Mouse (Mus musculus) embryonic facial prominence, embryonic 10.5 days (tissue): ENCODE measurements around the gene Olfr963. TPM values are rescaled to one million over a fixed set of nuclear protein-coding genes. Genes with fewer than 3 reads are reported as not detected.

Source experiments
- DNase-seq: peaks from one replicate; pipeline ENCODE4 v3.0.0-alpha.2; 2017; ENCODE audit warnings: low spot score
- H3K27ac ChIP-seq: fragments of 300-500 bp; sonication (generic); replicated peaks from 2 replicates; pipeline ENCODE4 v1.5.1; 2016; ENCODE audit warnings: mild to moderate bottlenecking
- H3K27me3 ChIP-seq: fragments of 300-500 bp; sonication (generic); replicated peaks from 2 replicates; pipeline ENCODE4 v1.6.1; 2016; ENCODE audit warnings: low read depth, mild to moderate bottlenecking; ENCODE audit not compliant: poor library complexity, severe bottlenecking
- H3K36me3 ChIP-seq: fragments of 300-500 bp; sonication (generic); replicated peaks from 2 replicates; pipeline ENCODE4 v1.6.1; 2016; ENCODE audit warnings: mild to moderate bottlenecking, moderate library complexity
- H3K4me1 ChIP-seq: fragments of 300-500 bp; sonication (generic); 2 replicates; pipeline ENCODE4 v1.6.1; 2016
- H3K4me3 ChIP-seq: fragments of 300-500 bp; sonication (generic); 2 replicates; pipeline ENCODE4 v1.5.1; 2016; ENCODE audit warnings: mild to moderate bottlenecking, moderate library complexity
- H3K9me3 ChIP-seq: fragments of 300-500 bp; sonication (generic); 2 replicates; pipeline ENCODE4 v1.6.1; 2016; ENCODE audit warnings: mild to moderate bottlenecking
- WGBS: fragments of 180-500 bp; shearing (Covaris S2); methylation state at CpG from one replicate; pipeline ENCODE4 v1.1.7; 2016; 5-methylcytosine and 5-hydroxymethylcytosine counted together
- polyA plus RNA-seq: library from polyadenylated mRNA; unstranded; fragments of >200 nt; fragmentation: Nextera tagmentation; extraction: Ambion mirVana; gene quantifications from 2 replicates; pipeline ENCODE4 v1.2.1, GENCODE M21; 2016

Olfr963 gene
- polyA plus RNA-seq = not detected in 2 replicates

DNA sequence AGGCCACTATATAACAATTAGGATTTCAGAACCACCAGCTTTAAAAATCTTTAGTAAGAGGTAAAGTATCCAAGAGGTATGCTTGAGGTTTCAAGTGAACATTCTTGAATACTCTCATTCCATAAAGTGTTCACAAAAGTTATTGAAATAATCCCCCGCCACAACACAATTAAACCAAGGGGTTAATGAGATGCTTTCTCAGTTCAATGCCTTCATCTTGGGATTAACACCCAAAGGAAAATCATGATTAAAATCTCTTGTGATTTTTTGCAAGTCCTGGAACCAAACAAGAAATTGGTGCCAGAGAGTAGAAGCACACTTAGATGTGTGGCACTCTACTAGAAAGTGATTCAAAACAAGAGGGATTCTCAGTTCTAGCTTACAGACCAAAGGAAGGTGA lies at the start of gene Olfr963:
Olfr963 (plus strand) TSS at position 301 of the 400 bp plus-strand sequence.
- no peak within 1 kb of the TSS for H3K27ac ChIP-seq
- H3K4me1 ChIP-seq = no peaks in the 10 kb centered on the region
- H3K36me3 ChIP-seq = no peaks in the 10 kb centered on the region
- no peak for DNase-seq
- H3K27me3 ChIP-seq = no peaks in the 10 kb centered on the region
- no peak within 1 kb of the TSS for H3K4me3 ChIP-seq
- no peaks in the 10 kb centered on the region for H3K9me3 ChIP-seq
- 92% methylated on average over 1 of the region's 1 CpGs for WGBS

DNA sequence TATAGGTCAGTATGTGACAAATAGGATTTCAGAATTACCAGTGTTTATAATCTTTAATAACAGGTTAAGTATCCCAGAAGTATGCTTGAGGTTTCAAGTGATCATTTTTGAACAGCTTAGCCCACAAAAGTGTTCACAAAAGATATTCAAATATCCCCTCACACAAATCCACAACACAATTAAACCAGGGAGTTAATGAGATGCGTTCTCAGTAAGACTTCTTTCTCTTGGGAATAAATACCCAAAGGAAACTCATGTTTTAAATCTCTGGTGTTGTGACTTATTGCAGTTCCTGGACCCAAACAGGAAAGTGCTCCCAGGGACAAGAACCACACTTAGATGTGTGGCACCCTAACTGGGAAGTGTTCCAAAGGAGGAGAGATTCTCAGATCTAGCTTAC lies 45.9 kb upstream of the Olfr963 start, which contains the start of gene Olfr960:
Olfr960 (plus strand) TSS at position 301 of the 400 bp plus-strand sequence.
- H3K36me3 ChIP-seq = no peaks in the 10 kb centered on the region
- H3K27ac ChIP-seq = no peak within 1 kb of the TSS
- no peaks in the 10 kb centered on the region for H3K9me3 ChIP-seq
- 73% methylated on average over 1 of the region's 1 CpGs for WGBS
- no peak within 1 kb of the TSS for H3K4me3 ChIP-seq
- no peaks in the 10 kb centered on the region for H3K4me1 ChIP-seq
- no peaks in the 10 kb centered on the region for H3K27me3 ChIP-seq
- no peak for DNase-seq

DNA sequence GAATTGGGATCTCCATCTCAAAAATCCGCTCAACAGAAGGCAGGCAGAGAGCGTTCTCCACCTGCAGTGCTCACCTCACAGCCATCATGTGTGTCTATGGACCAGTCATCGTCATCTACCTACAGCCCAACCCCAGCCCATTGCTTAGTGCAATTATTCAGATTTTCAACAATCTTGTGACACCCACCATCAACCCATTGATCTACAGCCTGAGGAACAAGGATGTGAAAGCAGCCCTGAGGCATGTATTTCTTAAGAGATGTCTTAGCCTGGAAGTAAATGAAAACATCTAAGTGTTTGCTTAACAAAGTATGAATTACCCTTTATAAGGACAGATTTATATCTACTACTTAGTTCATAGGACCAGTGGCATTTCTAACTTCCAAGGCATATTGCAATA lies 43.2 kb upstream of the Olfr963 start:
- DNase-seq = no peak
- 92% methylated on average over 3 of the region's 3 CpGs for WGBS
- Histone ChIP-seq H3K27me3 (no peaks in the 10 kb centered on the region), H3K36me3 (no peaks in the 10 kb centered on the region), H3K9me3 (no peaks in the 10 kb centered on the region), H3K4me1 (no peaks in the 10 kb centered on the region), H3K27ac (no peak overlapping the region), H3K4me3 (no peak overlapping the region)

DNA sequence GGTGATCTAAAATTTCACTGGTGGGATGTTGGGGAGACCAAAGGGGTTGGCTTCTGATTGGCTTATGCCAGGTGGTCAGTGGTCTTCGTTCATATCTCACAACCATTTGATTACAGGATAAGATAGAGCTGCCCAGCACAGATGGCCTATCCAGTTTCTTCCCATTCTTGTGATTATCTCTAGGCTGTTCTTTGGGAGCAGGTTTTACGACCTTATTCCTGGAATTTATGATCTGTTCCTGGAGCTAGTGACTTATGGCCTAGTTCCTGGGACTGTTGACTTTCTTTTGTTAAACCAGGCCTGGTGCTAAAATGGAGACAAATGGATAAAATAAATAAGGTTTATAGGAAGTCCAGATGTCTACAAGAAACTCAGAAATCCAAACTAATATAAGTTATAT lies 42.3 kb upstream of the Olfr963 start:
- Histone ChIP-seq H3K27ac (no peak overlapping the region), H3K4me3 (no peak overlapping the region), H3K4me1 (no peaks in the 10 kb centered on the region), H3K27me3 (no peaks in the 10 kb centered on the region), H3K9me3 (no peaks in the 10 kb centered on the region), H3K36me3 (no peaks in the 10 kb centered on the region)
- DNase-seq = no peak
- 92% methylated on average over 2 of the region's 2 CpGs for WGBS

DNA sequence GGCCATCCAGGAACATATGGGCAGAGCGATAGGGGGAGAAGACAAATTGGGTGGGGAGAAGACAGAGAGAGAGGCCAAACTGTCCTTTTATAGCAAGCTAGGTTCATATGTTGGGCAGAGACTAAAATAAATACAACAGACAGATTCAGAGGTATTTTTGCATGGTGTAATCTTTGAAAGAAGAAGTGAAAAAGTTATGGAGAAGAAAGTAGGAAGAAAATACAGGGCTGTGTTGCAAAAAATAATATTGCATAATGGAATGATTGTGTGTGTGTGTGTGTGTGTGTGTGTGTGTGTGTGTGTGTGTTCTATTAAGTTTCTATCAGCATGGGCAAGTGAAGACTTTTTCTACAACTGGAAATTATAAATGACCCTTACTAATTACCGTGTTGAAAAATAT lies 37.9 kb upstream of the Olfr963 start:
- no peak overlapping the region for H3K4me3 ChIP-seq
- no peaks in the 10 kb centered on the region for H3K36me3 ChIP-seq
- no peak overlapping the region for H3K27ac ChIP-seq
- 82% methylated on average over 2 of the region's 2 CpGs for WGBS
- H3K9me3 ChIP-seq = no peaks in the 10 kb centered on the region
- DNase-seq = no peak
- H3K27me3 ChIP-seq = no peaks in the 10 kb centered on the region
- H3K4me1 ChIP-seq = no peaks in the 10 kb centered on the region

DNA sequence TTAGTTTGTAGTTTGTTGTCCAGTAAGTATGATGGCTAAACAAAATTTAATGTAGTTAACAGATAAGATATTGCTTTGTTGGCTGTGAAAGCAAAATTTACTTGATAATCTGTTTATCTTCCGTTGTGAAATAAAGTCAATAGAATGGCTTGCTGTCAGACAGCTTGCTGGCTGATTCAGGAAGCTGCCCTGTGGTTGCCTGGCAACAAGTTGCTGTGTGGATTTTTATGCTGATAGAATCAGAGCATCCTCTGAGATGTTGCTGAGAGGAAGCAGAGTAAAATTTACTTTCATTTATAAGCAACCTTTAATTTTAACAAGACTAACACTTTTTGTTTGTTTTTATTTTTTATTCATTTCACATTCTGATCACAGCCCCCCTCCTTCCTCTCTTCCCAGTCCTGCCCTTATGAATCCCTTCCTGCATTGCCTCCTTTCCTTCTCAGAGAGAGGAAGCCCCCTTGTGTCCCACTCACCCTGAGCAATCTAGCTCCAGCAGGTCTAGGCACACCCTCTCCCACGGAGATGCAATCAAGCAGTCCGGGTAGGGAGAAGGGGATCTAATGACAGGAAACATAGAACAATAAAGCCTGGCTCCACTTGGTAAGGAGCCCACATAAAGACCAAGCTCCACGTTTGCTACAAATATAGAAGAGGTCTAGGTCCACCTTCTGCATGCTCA lies 33.0 kb upstream of the Olfr963 start:
- Histone ChIP-seq H3K4me3 (no peak overlapping the region), H3K27ac (no peak overlapping the region), H3K9me3 (no peaks in the 10 kb centered on the region), H3K36me3 (no peaks in the 10 kb centered on the region), H3K4me1 (no peaks in the 10 kb centered on the region), H3K27me3 (no peaks in the 10 kb centered on the region)
- no peak for DNase-seq
- WGBS = 42% methylated on average over 4 of the region's 4 CpGs

DNA sequence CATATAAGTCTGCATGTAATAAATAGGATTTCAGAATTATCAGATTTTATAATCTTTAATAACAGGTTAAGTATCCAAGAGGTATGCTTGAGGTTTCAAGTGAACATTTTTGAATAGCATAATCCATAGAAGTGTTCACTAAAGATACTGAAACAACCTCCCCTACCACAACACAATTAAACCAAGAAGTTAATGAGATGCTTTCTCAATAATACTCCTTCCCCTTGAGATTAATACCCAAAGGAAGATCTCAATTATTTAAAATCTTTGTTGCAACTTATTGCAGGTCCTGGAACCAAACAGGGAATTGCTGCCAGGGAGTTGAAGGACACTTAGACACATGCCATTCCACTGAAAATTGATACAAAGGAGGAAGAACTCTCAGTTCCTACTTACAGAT lies 22.2 kb upstream of the Olfr963 start, which contains the start of gene Olfr961:
Olfr961 (plus strand) TSS at position 301 of the 400 bp plus-strand sequence.
- H3K9me3 ChIP-seq = no peaks in the 10 kb centered on the region
- no peaks in the 10 kb centered on the region for H3K27me3 ChIP-seq
- no peak within 1 kb of the TSS for H3K4me3 ChIP-seq
- no peaks in the 10 kb centered on the region for H3K4me1 ChIP-seq
- no peak for DNase-seq
- no peak within 1 kb of the TSS for H3K27ac ChIP-seq
- no peaks in the 10 kb centered on the region for H3K36me3 ChIP-seq

DNA sequence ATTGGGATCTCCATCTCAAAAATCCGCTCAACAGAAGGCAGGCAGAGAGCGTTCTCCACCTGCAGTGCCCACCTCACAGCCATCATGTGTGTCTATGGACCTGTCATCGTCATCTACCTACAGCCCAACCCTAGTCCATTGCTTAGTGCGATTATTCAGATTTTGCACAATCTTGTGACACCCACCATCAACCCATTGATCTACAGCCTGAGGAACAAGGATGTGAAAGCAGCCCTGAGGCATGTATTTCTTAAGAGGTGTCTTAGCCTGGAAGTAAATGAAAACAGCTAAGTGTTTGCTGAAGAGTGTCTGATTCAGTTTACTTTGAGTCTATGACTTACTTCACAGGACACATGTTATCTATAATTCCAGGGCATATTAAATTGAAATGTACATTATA lies 19.6 kb upstream of the Olfr963 start:
- DNase-seq = no peak
- Histone ChIP-seq H3K4me3 (no peak overlapping the region), H3K27ac (no peak overlapping the region), H3K36me3 (no peaks in the 10 kb centered on the region), H3K9me3 (no peaks in the 10 kb centered on the region), H3K4me1 (no peaks in the 10 kb centered on the region), H3K27me3 (no peaks in the 10 kb centered on the region)
- WGBS = 94% methylated on average over 4 of the region's 4 CpGs

DNA sequence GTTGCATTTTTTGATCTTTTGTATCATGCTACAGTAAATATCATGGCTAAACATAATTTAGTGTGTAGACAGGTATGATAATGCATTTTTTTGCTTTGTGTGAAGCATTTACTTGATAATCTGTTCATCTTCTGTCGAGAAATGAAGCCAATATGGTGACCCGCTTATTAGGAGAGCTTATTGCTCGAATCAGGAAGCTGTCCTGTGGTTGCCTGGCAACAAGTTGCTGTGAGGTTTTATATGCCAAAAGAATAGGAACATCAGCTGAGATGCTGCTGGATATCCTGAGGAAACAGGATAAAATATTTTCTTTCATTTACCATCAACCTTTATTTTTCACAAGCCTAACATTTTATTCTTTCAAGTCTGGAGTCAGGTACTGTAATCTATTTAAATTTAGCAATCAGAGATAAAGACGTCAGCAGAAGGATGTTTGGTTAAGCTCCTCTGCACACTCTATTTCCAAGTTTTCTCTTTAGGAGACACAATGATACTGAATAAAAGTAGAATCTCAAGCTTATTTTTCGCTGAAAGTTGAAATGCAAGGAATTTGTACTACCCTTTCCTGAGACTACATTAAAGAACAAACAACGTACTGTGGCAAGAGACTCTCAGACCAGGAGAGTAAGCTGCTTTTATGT lies 12.1 kb upstream of the Olfr963 start:
- H3K27me3 ChIP-seq = no peaks in the 10 kb centered on the region
- no peak for DNase-seq
- no peak overlapping the region for H3K27ac ChIP-seq
- H3K4me3 ChIP-seq = no peak overlapping the region
- WGBS = 81% methylated on average over 6 of the region's 6 CpGs
- H3K4me1 ChIP-seq = no peaks in the 10 kb centered on the region
- H3K36me3 ChIP-seq = no peaks in the 10 kb centered on the region
- H3K9me3 ChIP-seq = no peaks in the 10 kb centered on the region

DNA sequence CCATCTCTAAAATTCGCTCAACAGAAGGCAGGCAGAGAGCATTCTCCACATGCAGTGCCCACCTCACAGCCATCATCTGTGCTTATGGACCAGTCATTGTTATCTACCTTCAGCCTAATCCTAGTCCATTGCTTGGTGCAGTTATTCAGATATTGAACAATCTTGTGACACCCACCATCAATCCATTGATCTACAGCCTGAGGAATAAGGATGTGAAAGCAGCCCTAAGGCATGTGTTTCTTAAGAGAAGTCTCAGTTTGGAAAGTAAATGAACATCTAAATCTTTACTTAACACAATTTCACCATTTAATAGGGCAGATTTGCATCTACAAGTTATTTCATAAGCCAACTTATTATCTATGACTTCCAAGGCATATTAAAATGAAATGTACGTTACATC lies 2.7 kb downstream of the Olfr963 start:
- no peaks in the 10 kb centered on the region for H3K27me3 ChIP-seq
- 85% methylated on average over 2 of the region's 2 CpGs for WGBS
- DNase-seq = no peak
- H3K27ac ChIP-seq = no peak overlapping the region
- H3K36me3 ChIP-seq = no peaks in the 10 kb centered on the region
- H3K9me3 ChIP-seq = no peaks in the 10 kb centered on the region
- no peaks in the 10 kb centered on the region for H3K4me1 ChIP-seq
- no peak overlapping the region for H3K4me3 ChIP-seq

DNA sequence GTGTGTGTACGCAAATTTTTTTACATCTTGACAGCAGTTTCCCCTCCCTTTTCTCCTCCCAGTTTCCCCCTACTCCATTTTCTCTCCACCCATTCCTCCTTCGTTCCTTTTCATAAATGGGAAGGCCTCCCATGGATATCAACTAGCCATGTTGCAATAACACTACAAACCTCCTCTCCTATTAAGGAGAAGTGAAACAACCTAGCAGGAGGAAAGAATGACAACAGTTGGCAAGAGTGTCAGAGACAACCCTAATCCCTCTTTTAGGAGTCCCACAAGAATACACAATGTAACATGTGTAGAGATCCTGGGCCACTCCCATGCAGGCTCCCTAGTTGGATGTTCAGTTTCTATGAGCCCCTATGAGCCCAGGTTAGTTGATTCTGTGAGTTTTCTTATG lies 7.8 kb downstream of the Olfr963 start:
- no peaks in the 10 kb centered on the region for H3K36me3 ChIP-seq
- 85% methylated on average over 2 of the region's 2 CpGs for WGBS
- H3K27me3 ChIP-seq = no peaks in the 10 kb centered on the region

DNA sequence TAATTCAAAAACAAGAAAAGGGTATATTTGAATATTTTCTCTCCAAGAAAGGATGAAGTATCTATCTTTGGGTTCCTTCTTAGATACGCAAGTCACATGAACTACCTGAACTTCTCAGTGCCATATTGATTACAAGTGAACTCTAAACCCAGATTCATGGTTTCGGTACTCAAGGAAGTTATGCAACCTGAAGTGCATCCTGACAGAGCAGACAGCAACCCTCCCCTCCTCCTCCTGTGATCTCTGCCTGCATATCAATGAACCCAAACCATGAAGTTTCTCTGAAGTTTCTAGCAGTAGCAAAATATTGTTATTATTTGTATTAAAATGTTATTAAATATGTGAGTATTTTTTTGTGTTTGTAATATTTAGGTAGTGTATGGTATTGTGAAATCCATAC lies 11.6 kb downstream of the Olfr963 start:
- WGBS = 92% methylated on average over 2 of the region's 2 CpGs
- Histone ChIP-seq H3K27me3 (no peaks in the 10 kb centered on the region), H3K4me3 (no peak overlapping the region), H3K4me1 (no peaks in the 10 kb centered on the region), H3K27ac (no peak overlapping the region), H3K36me3 (no peaks in the 10 kb centered on the region), H3K9me3 (no peaks in the 10 kb centered on the region)
- no peak for DNase-seq

More for the DNA sequence above, 7.8 kb downstream of the Olfr963 start:
- no peak overlapping the region for H3K27ac ChIP-seq
- DNase-seq = no peak
- no peak overlapping the region for H3K4me3 ChIP-seq
- H3K4me1 ChIP-seq = no peaks in the 10 kb centered on the region
- H3K9me3 ChIP-seq = no peaks in the 10 kb centered on the region

DNA sequence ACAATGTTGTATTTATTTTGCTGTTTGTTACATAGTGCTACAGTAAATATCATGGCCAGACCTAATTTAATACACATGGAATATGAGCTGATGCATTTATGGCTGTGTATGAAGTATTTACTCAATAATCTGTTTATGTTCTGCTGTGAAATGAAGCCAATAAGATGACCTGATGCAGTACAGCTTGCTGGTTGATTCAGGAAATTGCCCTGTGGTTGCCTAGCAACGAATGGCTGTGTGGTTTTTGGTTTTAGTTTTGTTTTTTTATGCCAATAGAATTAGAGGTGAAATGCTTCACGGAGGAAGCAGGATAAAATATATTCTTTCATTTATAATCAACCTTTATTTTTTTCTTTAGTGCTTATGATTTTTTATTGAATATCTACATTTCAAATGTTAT lies 12.3 kb downstream of the Olfr963 start:
- Histone ChIP-seq H3K4me3 (no peak overlapping the region), H3K27me3 (no peaks in the 10 kb centered on the region), H3K4me1 (no peaks in the 10 kb centered on the region), H3K27ac (no peak overlapping the region), H3K36me3 (no peaks in the 10 kb centered on the region), H3K9me3 (no peaks in the 10 kb centered on the region)
- 78% methylated on average over 2 of the region's 2 CpGs for WGBS
- DNase-seq = no peak
